Mouse (Mus musculus) liver, embryonic 16.5 days (tissue): Measurements from ENCODE around the gene Best1. TPM values are rescaled to one million over a fixed set of nuclear protein-coding genes. Genes with fewer than 3 reads are reported as not detected.

ENCODE experiments used
- ATAC-seq: fragments of 200-750 bp; cut with Nextera tagmentation; 2 replicates; pipeline ENCODE4 v1.8.0; 2017; ENCODE audit warnings: low read depth, mild to moderate bottlenecking, moderate number of reproducible peaks, moderate library complexity
- H3K27ac ChIP-seq: fragments of 300-500 bp; sonication (generic); 2 replicates; pipeline ENCODE4 v1.5.1; 2014; ENCODE audit warnings: mild to moderate bottlenecking, low read length
- H3K27me3 ChIP-seq: fragments of 300-500 bp; sonication (generic); 2 replicates; pipeline ENCODE4 v1.6.1; 2014; ENCODE audit warnings: low read depth, low read length, mixed read lengths; ENCODE audit not compliant: control insufficient read depth, insufficient read depth
- H3K36me3 ChIP-seq: fragments of 300-500 bp; sonication (generic); 2 replicates; pipeline ENCODE4 v1.6.1; 2014; ENCODE audit warnings: mild to moderate bottlenecking; ENCODE audit not compliant: control insufficient read depth, insufficient read depth
- H3K4me1 ChIP-seq: fragments of 300-500 bp; sonication (generic); 2 replicates; pipeline ENCODE4 v1.6.1; 2014; ENCODE audit warnings: low read depth, low read length, mixed read lengths; ENCODE audit not compliant: control insufficient read depth
- H3K4me2 ChIP-seq: fragments of 300-500 bp; sonication (generic); 2 replicates; pipeline ENCODE4 v1.6.1; 2014; ENCODE audit warnings: low read depth, low read length, mixed read lengths
- H3K4me3 ChIP-seq: fragments of 300-500 bp; sonication (generic); 2 replicates; pipeline ENCODE4 v1.5.1; 2014; ENCODE audit warnings: low read depth, mild to moderate bottlenecking, low read length
- H3K9ac ChIP-seq: fragments of 300-500 bp; sonication (generic); 2 replicates; pipeline ENCODE4 v1.6.1; 2014; ENCODE audit warnings: low read depth, low read length
- H3K9me3 ChIP-seq: fragments of 300-500 bp; sonication (generic); replicated peaks from 2 replicates; pipeline ENCODE4 v1.6.1; 2016; ENCODE audit warnings: low read length; ENCODE audit not compliant: control insufficient read depth
- WGBS: fragments of 180-500 bp; shearing (Covaris S2); extraction: QIAGEN DNeasy Blood & Tissue Kit; methylation state at CpG from one replicate; pipeline ENCODE4 v1.1.7; 2014; ENCODE audit not compliant: insufficient replicate concordance; 5-methylcytosine and 5-hydroxymethylcytosine counted together
- polyA plus RNA-seq: library from polyadenylated mRNA; unstranded; fragments of >200 nt; fragmentation: Nextera tagmentation; extraction: Ambion mirVana; gene quantifications from 2 replicates; pipeline ENCODE4 v1.2.1, GENCODE M21; 2015

The Best1 gene
- polyA plus RNA-seq: 0.13 and 0.14 TPM in 2 replicates

DNA sequence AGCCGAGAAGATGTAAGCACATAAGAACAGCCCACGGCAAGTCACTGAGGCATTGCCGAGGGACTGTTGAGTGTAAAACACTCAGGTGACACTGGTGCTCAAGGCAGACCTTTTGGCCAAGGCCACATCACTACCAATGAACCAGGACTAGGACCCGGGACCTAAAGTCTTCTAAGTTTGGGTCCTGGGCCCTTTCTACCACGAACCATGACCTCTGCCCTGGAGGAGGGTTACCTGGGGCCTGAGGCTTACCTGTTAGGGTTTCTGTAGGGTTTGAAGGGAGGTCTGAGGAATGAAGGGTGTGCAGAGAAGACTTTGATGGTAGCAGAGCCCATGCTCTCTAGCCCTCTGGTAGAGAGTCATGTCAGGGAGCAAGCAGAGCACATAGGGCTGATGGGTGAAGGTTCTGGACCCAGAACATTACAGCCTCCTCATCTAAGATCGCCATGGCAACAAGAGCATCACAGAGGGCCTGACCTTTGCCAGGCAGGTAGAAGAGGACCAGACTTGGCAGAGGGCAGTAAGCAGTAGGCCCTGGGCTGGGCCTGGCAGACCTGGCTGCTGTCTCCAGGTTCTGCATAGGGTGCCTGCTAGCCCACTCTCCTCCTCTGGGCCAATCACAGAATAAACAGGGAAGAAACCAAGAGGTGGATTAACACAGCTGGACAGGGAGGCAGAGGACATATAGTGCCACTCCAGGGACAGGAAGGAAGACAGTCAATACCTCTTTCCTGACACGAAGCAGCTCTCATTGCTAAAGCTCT is at the start of gene Best1, which contains the start of gene Rab3il1:
TSS of gene Best1 (minus strand) at position 428 of the 764 bp plus-strand sequence.
TSS of gene Rab3il1 (plus strand) at position 464 of the 764 bp plus-strand sequence.
- H3K4me2 ChIP-seq: no peak within 1 kb of the TSS
- no peak for ATAC-seq
- no peaks in the 10 kb centered on the region for H3K36me3 ChIP-seq
- H3K27ac ChIP-seq: no peak within 1 kb of the TSS
- peaks cover 2% of the 10 kb centered on the region; the same call in 1 of the 2 replicates for H3K4me1 ChIP-seq
- 64% methylated on average over 7 of the region's 7 CpGs for WGBS
- H3K27me3 ChIP-seq: no peaks in the 10 kb centered on the region
- no peaks in the 10 kb centered on the region; the same call in 1 of the 2 replicates for H3K9me3 ChIP-seq
- H3K9ac ChIP-seq: no peak within 1 kb of the TSS
- H3K4me3 ChIP-seq: no peak within 1 kb of the TSS

DNA sequence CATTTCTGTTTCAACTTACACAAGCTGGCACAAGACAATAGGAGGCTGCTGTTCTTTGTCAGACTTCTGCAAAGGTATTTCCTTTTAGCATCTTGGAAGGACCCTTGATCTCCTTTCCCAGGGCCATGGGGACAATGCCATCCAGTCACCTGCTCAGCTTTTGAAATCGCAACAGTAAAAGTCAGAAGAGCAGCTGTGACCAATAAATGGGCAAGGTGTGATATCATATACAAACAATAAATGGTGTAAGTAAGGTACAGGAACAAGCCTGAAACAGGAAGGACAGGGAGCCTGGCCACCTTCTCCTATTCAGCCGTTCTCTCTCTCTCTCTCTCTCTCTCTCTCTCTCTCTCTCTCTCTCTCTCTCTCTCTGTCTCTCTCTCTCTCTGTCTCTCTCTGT is 49.0 kb upstream of the Best1 start:
- Histone ChIP-seq H3K4me1 (peaks cover 17% of the 10 kb centered on the region), H3K4me2 (no peak overlapping the region), H3K27ac (no peak overlapping the region), H3K27me3 (no peaks in the 10 kb centered on the region), H3K9ac (no peak overlapping the region), H3K4me3 (no peak overlapping the region), H3K36me3 (no peaks in the 10 kb centered on the region), H3K9me3 (no peaks in the 10 kb centered on the region)
- 50% methylated on average over 2 of the region's 2 CpGs for whole genome bisulfite sequencing
- ATAC-seq: no peak

DNA sequence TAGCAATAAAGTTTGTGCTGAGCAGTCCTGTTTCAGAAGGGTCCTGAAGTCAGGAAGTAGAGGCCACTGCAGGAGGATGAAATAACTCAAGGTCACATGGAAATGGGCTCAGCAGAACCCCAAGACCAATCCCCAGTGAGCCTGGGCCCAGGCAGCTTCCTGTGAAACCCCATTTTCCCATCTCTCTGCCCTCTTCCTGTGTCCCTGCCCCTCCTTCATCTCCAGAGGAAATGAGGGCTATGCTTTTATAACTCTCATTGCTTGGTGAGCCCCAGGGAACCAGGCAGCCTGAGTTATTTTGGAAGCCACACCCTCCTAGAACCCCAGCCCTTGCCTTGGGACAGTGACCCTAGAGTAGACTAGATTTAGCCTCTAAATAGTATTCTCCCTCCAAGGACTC is 48.1 kb upstream of the Best1 start:
- Histone ChIP-seq H3K27me3 (no peaks in the 10 kb centered on the region), H3K4me2 (no peak overlapping the region), H3K4me3 (no peak overlapping the region), H3K9ac (no peak overlapping the region), H3K36me3 (no peaks in the 10 kb centered on the region), H3K9me3 (no peaks in the 10 kb centered on the region), H3K27ac (no peak overlapping the region), H3K4me1 (peaks cover 26% of the 10 kb centered on the region)
- no peak for ATAC-seq

DNA sequence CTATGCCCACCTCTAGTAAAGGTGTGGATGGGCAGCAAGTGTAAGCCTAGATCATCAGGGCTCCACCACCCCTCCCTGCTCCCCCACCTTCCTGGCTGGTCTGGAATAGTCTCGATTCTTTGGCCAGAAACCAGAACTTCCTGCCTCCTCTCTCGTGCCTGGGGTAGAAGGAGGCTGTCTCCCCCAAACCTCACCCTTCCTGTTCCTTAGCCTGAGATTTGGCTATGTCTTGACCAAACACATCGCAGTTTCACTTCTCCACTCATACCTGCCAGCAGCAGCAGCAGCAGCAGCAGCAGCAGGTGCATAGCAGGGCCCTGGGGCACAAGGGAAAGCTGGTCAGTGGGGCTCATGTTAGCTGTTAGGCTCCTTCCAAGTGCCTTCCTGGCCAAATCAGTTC is 45.5 kb upstream of the Best1 start:
- Histone ChIP-seq H3K27ac (no peak overlapping the region), H3K36me3 (no peaks in the 10 kb centered on the region), H3K27me3 (no peaks in the 10 kb centered on the region; the same call in 1 of the 2 replicates), H3K9me3 (no peaks in the 10 kb centered on the region), H3K4me3 (no peak overlapping the region), H3K4me2 (no peak overlapping the region), H3K9ac (no peak overlapping the region), H3K4me1 (peaks cover 43% of the 10 kb centered on the region)
- 16% methylated on average over 3 of the region's 3 CpGs for WGBS
- no peak for ATAC-seq

DNA sequence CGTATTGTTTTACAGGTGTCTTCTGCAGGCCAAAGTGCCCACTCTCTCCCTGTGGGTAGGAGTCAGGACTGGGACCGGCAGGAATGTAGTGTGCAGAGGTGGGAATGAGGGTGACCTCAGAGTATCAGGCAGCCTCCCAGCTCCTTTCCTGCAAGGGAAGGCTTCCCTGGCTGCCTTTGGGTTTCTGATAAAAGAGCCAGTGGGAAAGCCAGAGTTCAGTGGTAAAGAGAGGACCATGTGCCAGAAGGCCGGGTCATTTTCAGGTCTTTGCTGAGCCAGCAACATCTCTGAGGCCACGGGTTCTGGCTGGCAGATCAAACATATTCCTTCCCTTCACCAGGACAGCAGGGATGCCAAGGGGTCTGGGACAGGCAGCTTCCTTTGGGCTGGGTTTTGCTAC is 44.9 kb upstream of the Best1 start:
- no peak overlapping the region for H3K4me2 ChIP-seq
- peaks cover 49% of the 10 kb centered on the region for H3K4me1 ChIP-seq
- WGBS: 60% methylated on average over 4 of the region's 4 CpGs
- H3K9ac ChIP-seq: no peak overlapping the region
- no peak overlapping the region for H3K27ac ChIP-seq
- no peaks in the 10 kb centered on the region for H3K36me3 ChIP-seq
- ATAC-seq: no peak
- H3K27me3 ChIP-seq: peaks cover 2% of the 10 kb centered on the region; the same call in 1 of the 2 replicates
- no peaks in the 10 kb centered on the region for H3K9me3 ChIP-seq
- H3K4me3 ChIP-seq: no peak overlapping the region

DNA sequence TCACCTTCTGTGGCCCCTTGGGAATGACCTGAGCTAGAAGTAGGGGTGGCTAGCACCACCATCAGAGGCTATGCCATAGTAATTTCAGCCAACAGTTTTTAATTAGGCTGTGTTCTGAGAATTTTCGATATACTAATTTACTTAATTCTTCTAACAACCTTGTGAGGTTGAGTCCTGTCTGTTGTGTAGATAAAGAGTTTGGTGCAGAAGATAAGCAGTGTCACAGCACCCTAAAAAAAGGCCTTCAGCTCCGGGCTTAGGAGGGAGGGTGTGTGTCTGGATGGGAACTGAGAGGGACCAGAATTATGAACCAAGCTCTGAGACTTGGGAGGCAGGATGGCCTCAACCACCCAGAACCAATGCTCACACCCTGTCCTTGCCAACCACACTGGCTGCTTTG is 44.3 kb upstream of the Best1 start:
- 28% methylated on average over 2 of the region's 2 CpGs for WGBS
- Histone ChIP-seq H3K9ac (no peak overlapping the region), H3K4me1 (peaks cover 55% of the 10 kb centered on the region), H3K27me3 (peaks cover 2% of the 10 kb centered on the region; the same call in 1 of the 2 replicates), H3K9me3 (no peaks in the 10 kb centered on the region), H3K27ac (no peak overlapping the region), H3K4me2 (no peak overlapping the region), H3K36me3 (no peaks in the 10 kb centered on the region), H3K4me3 (no peak overlapping the region)
- no peak for ATAC-seq

DNA sequence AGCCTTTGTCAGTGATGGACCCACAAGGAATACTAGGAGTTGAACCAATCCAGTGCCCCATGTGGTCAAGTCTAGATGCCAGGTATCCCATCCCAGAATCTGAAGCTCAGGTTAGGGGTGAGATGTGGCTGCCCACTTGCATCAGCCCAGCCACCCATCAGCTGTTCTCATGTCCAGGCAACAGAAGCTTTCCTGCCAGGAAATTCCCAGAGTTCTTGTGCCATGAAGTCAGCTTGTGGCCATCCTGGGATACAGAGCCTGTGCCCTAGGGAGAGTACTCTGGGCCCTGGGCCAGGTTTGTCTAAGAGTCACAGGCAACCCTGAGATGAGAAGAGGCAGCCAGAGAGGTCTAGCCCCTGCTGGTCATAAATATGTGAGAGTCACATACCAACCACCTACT is 42.2 kb upstream of the Best1 start:
- Histone ChIP-seq H3K4me3 (no peak overlapping the region), H3K9ac (no peak overlapping the region), H3K9me3 (no peaks in the 10 kb centered on the region), H3K27me3 (peaks cover 2% of the 10 kb centered on the region; the same call in 1 of the 2 replicates), H3K36me3 (no peaks in the 10 kb centered on the region), H3K4me1 (peaks cover 58% of the 10 kb centered on the region), H3K27ac (no peak overlapping the region; the same call in 1 of the 2 replicates), H3K4me2 (no peak overlapping the region)
- no peak for ATAC-seq

DNA sequence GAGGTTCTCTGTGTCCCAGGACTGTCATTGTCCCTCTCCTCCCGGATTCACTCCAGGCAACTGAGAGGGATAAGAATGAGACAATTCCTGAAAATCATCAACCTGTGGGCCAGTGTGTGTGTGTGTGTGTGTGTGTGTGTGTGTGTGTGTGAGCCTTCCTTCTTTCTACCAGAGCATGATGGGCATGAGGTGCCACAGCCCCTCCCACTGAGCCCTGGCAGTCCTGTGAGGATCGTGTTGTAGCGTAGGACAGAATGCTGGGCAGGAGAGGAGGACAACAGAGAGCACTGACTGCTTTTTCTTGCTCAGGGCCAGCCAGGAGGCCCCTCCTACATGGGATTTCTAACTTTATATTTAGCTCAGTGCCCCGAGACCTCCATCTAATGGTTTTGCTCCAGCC is 41.4 kb upstream of the Best1 start:
- no peak overlapping the region for H3K27ac ChIP-seq
- peaks cover 2% of the 10 kb centered on the region; the same call in 1 of the 2 replicates for H3K27me3 ChIP-seq
- H3K9me3 ChIP-seq: no peaks in the 10 kb centered on the region
- H3K36me3 ChIP-seq: no peaks in the 10 kb centered on the region
- 77% methylated on average over 4 of the region's 4 CpGs for WGBS
- 0 out of 2 replicates have a peak overlapping the region, but pooled peaks have one; percentile 65 for H3K4me3 ChIP-seq
- H3K4me2 ChIP-seq: peak overlapping the region; percentile 87
- no peak overlapping the region for H3K9ac ChIP-seq
- peaks cover 61% of the 10 kb centered on the region for H3K4me1 ChIP-seq
- no peak for ATAC-seq

DNA sequence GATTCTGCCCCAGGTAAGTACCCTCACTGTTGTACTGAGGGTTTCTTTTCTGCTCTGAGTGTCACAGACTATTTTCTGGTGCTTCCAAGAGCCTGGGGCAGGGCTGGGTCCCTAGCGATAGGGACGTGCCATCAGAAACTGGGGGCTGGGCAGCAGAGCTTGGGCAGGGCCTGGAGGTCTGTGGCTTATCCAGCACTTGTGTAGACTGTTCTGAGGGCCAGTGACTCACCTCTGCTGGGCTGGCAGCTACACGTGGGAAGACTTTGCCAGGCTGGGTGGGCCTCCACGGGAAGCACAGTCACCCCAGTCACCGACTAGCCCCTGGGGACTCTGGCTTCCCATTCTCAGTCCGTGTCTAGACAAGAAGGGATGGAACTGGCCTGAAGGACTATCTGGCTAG is 40.8 kb upstream of the Best1 start:
- 0 out of 2 replicates have a peak overlapping the region, but pooled peaks have one; percentile 42 for H3K27ac ChIP-seq
- no peak for ATAC-seq

More for the DNA sequence above, 40.8 kb upstream of the Best1 start:
- Histone ChIP-seq H3K4me3 (peak overlapping the region; percentile 65), H3K9me3 (no peaks in the 10 kb centered on the region), H3K36me3 (no peaks in the 10 kb centered on the region), H3K4me2 (peak overlapping the region; percentile 87), H3K27me3 (peaks cover 2% of the 10 kb centered on the region; the same call in 1 of the 2 replicates), H3K4me1 (peaks cover 61% of the 10 kb centered on the region), H3K9ac (peak overlapping the region; percentile 55)
- WGBS: 44% methylated on average over 6 of the region's 6 CpGs
